Mouse (Mus musculus) heart, embryonic 14.5 days (tissue): Measurements from ENCODE around the gene Inpp5f. TPM values are rescaled to one million over a fixed set of nuclear protein-coding genes. Genes with fewer than 3 reads are reported as not detected.

Experiments used
- ATAC-seq: fragments of 200-750 bp; cut with Nextera tagmentation; 2 replicates; pipeline ENCODE4 v1.8.0; 2017; ENCODE audit warnings: low read depth, moderate TSS enrichment; ENCODE audit not compliant: insufficient number of reproducible peaks, insufficient read depth, low FRiP score
- H3K27ac ChIP-seq, 2 experiments: fragments of 200-500 bp in 1 of 2; fragments of 300-500 bp in 1 of 2; sonication (generic) in 1 of 2; replicated peaks in 1 of 2; 2 replicates each; pipeline ENCODE4 v1.5.1; 2012 to 2014; ENCODE audit warnings: low read depth in 2 of 2, low read length in 2 of 2, control low read depth in 1 of 2, mild to moderate bottlenecking in 1 of 2, mixed read lengths in 1 of 2; ENCODE audit not compliant: control insufficient read depth in 1 of 2, insufficient read depth in 1 of 2
- H3K27me3 ChIP-seq: fragments of 300-500 bp; sonication (generic); 2 replicates; pipeline ENCODE4 v1.6.1; 2014; ENCODE audit warnings: mild to moderate bottlenecking, low read length, control low read depth; ENCODE audit not compliant: control insufficient read depth, insufficient read depth
- H3K36me3 ChIP-seq: fragments of 300-500 bp; sonication (generic); 2 replicates; pipeline ENCODE4 v1.6.1; 2014; ENCODE audit warnings: mild to moderate bottlenecking, control low read depth, low read length, mixed read lengths; ENCODE audit not compliant: control insufficient read depth, insufficient read depth
- H3K4me1 ChIP-seq, 2 experiments: fragments of 200-500 bp in 1 of 2; fragments of 300-500 bp in 1 of 2; sonication (generic) in 1 of 2; 2 replicates each; pipeline ENCODE4 v1.6.1; 2012 to 2014; ENCODE audit warnings: low read length in 2 of 2, control low read depth in 1 of 2, mixed read lengths in 1 of 2; ENCODE audit not compliant: control insufficient read depth in 2 of 2, insufficient read depth in 2 of 2
- H3K4me2 ChIP-seq: fragments of 300-500 bp; sonication (generic); 2 replicates; pipeline ENCODE4 v1.6.1; 2014; ENCODE audit warnings: mild to moderate bottlenecking, low read length
- H3K4me3 ChIP-seq, 2 experiments: fragments of 200-500 bp in 1 of 2; fragments of 300-500 bp in 1 of 2; sonication (generic) in 1 of 2; 2 replicates each; pipeline ENCODE4 v1.5.1; 2012 to 2014; ENCODE audit warnings: low read length in 2 of 2, mild to moderate bottlenecking in 2 of 2, control low read depth in 1 of 2, low read depth in 1 of 2, moderate library complexity in 1 of 2; ENCODE audit not compliant: control insufficient read depth in 1 of 2, insufficient read depth in 1 of 2
- H3K9ac ChIP-seq: fragments of 300-500 bp; sonication (generic); 2 replicates; pipeline ENCODE4 v1.6.1; 2014; ENCODE audit warnings: mild to moderate bottlenecking, low read length
- H3K9me3 ChIP-seq: fragments of 300-500 bp; sonication (generic); 2 replicates; pipeline ENCODE4 v1.6.1; 2016; ENCODE audit warnings: low read length, control low read depth; ENCODE audit not compliant: control insufficient read depth
- WGBS: fragments of 180-500 bp; shearing (Covaris S2); extraction: QIAGEN DNeasy Blood & Tissue Kit; methylation state at CpG from one replicate; pipeline ENCODE4 v1.1.7; 2014; 5-methylcytosine and 5-hydroxymethylcytosine counted together
- polyA plus RNA-seq: library from polyadenylated mRNA; unstranded; fragments of >200 nt; fragmentation: Nextera tagmentation; extraction: Ambion mirVana; gene quantifications from 2 replicates; pipeline ENCODE4 v1.2.1, GENCODE M21; 2014

The Inpp5f gene
- polyA plus RNA-seq, 1 experiment from 2014 or later = 15.6 TPM

GRCm38 (mm10) chr7:128724761-128725160 lies 113.6 kb downstream of the Inpp5f start:
- no peak overlapping the region for H3K4me3 ChIP-seq
- peak; percentile 90 for ATAC-seq
- H3K27me3 ChIP-seq = no peaks in the 10 kb centered on the region
- H3K9me3 ChIP-seq = no peaks in the 10 kb centered on the region
- H3K4me1 ChIP-seq = peaks cover 5 to 20% of the 10 kb centered on the region in 2 experiments; a peak in 3 of 4 replicates
- peaks cover 41% of the 10 kb centered on the region for H3K36me3 ChIP-seq
- H3K9ac ChIP-seq = no peak overlapping the region
- 29% methylated on average over 4 of the region's 4 CpGs for WGBS
- no peak overlapping the region for H3K4me2 ChIP-seq
- H3K27ac ChIP-seq = peak overlapping the region; percentile 2 to 57; a peak in 2 of 4 replicates

GRCm38 (mm10) chr7:128725189-128725588 lies 114.1 kb downstream of the Inpp5f start:
- no peak overlapping the region for H3K4me3 ChIP-seq
- no peaks in the 10 kb centered on the region for H3K9me3 ChIP-seq
- WGBS = 82% methylated on average over 9 of the region's 9 CpGs
- H3K36me3 ChIP-seq = peaks cover 38% of the 10 kb centered on the region
- no peak overlapping the region for H3K4me2 ChIP-seq
- H3K9ac ChIP-seq = no peak overlapping the region
- H3K27me3 ChIP-seq = no peaks in the 10 kb centered on the region
- peak overlapping the region; percentile 2 to 57; a peak in 2 of 4 replicates for H3K27ac ChIP-seq
- ATAC-seq = 0 out of 2 replicates have a peak, but pooled peaks have one; percentile 18
- peaks cover 5 to 20% of the 10 kb centered on the region in 2 experiments; a peak in 3 of 4 replicates for H3K4me1 ChIP-seq

- WGBS = 79% methylated on average over 10 of the region's 10 CpGs
- Histone ChIP-seq H3K36me3 (peaks cover 22% of the 10 kb centered on the region), H3K4me1 (peaks cover 7 to 28% of the 10 kb centered on the region in 2 experiments), H3K4me2 (no peak overlapping the region), H3K9me3 (no peaks in the 10 kb centered on the region), H3K4me3 (no peak overlapping the region), H3K27ac (no peak overlapping the region), H3K9ac (no peak overlapping the region), H3K27me3 (no peaks in the 10 kb centered on the region)
- no peak for ATAC-seq
Observed at GRCm38 (mm10) chr7:128726999-128727398, 115.9 kb downstream of the Inpp5f start.

GRCm38 (mm10) chr7:128727701-128728100 lies 116.6 kb downstream of the Inpp5f start:
- no peaks in the 10 kb centered on the region for H3K9me3 ChIP-seq
- peaks cover 15% of the 10 kb centered on the region for H3K36me3 ChIP-seq
- no peak overlapping the region for H3K9ac ChIP-seq
- no peaks in the 10 kb centered on the region for H3K27me3 ChIP-seq
- H3K4me3 ChIP-seq = no peak overlapping the region
- WGBS = 65% methylated on average over 5 of the region's 5 CpGs
- no peak for ATAC-seq
- no peak overlapping the region for H3K4me2 ChIP-seq
- H3K27ac ChIP-seq = no peak overlapping the region
- H3K4me1 ChIP-seq = peaks cover 7 to 28% of the 10 kb centered on the region in 2 experiments

- peaks cover 7 to 29% of the 10 kb centered on the region in 2 experiments for H3K4me1 ChIP-seq
- no peak overlapping the region for H3K9ac ChIP-seq
- no peak overlapping the region for H3K4me2 ChIP-seq
- no peaks in the 10 kb centered on the region for H3K27me3 ChIP-seq
- no peaks in the 10 kb centered on the region for H3K9me3 ChIP-seq
- H3K27ac ChIP-seq = no peak overlapping the region
- H3K36me3 ChIP-seq = peaks cover 6% of the 10 kb centered on the region
- ATAC-seq = no peak
- WGBS = 81% methylated on average over 10 of the region's 10 CpGs
- no peak overlapping the region for H3K4me3 ChIP-seq
Observed at GRCm38 (mm10) chr7:128728738-128729137, 117.6 kb downstream of the Inpp5f start.

- Histone ChIP-seq H3K27me3 (no peaks in the 10 kb centered on the region), H3K4me2 (no peak overlapping the region), H3K9ac (no peak overlapping the region), H3K4me1 (peaks cover 5 to 21% of the 10 kb centered on the region in 2 experiments; a peak in 3 of 4 replicates), H3K36me3 (no peaks in the 10 kb centered on the region), H3K9me3 (peaks cover 5% of the 10 kb centered on the region; the same call in 1 of the 2 replicates), H3K4me3 (no peak overlapping the region), H3K27ac (peak overlapping the region in 1 of 2 experiments; percentile 31; a peak in 1 of 4 replicates)
- 36% methylated on average over 2 of the region's 2 CpGs for WGBS
- no peak for ATAC-seq
Observed at GRCm38 (mm10) chr7:128731585-128731984, 120.5 kb downstream of the Inpp5f start.

GRCm38 (mm10) chr7:128738041-128738440 lies 126.9 kb downstream of the Inpp5f start:
- peak overlapping the region; percentile 90; the same call in 1 of the 2 replicates for H3K9ac ChIP-seq
- ATAC-seq = no peak

GRCm38 (mm10) chr7:128739116-128739461 lies 128.0 kb downstream of the Inpp5f start:
- H3K9me3 ChIP-seq = peaks cover 5% of the 10 kb centered on the region; the same call in 1 of the 2 replicates
- H3K27me3 ChIP-seq = no peaks in the 10 kb centered on the region
- H3K27ac ChIP-seq = no peak overlapping the region
- peaks cover 7 to 26% of the 10 kb centered on the region in 2 experiments for H3K4me1 ChIP-seq
- peak overlapping the region; percentile 90 for H3K9ac ChIP-seq
- peak overlapping the region; percentile 95 for H3K4me2 ChIP-seq
- H3K36me3 ChIP-seq = no peaks in the 10 kb centered on the region
- WGBS = 2% methylated on average over 15 of the region's 15 CpGs
- H3K4me3 ChIP-seq = peak overlapping the region; percentile 77 to 83
- ATAC-seq = no peak

More at GRCm38 (mm10) chr7:128738041-128738440, 126.9 kb downstream of the Inpp5f start:
- peak overlapping the region in 1 of 2 experiments; percentile 77; a peak in 1 of 4 replicates for H3K4me3 ChIP-seq
- H3K27ac ChIP-seq = no peak overlapping the region
- peaks cover 5% of the 10 kb centered on the region; the same call in 1 of the 2 replicates for H3K9me3 ChIP-seq
- H3K4me1 ChIP-seq = peaks cover 7 to 28% of the 10 kb centered on the region in 2 experiments
- no peaks in the 10 kb centered on the region for H3K27me3 ChIP-seq
- 57% methylated on average over 5 of the region's 5 CpGs for WGBS
- H3K36me3 ChIP-seq = no peaks in the 10 kb centered on the region
- peak overlapping the region; percentile 95 for H3K4me2 ChIP-seq
